Mouse (Mus musculus): ENCODE measurements around the gene Actl11. TPM values are rescaled to one million over a fixed set of nuclear protein-coding genes. Genes with fewer than 3 reads are reported as not detected.

The Actl11 gene
- total RNA-seq, 2 experiments from 2014 or later, result not detected

GRCm38 (mm10) chr9:107968531-107968930, 40.3 kb downstream of the Actl11 start:
- intact Hi-C loops (cut with DNase I), result no loop called here
- TF ChIP-seq CTCF (IDR thresholded peaks at IDR 0.05), result no peak
- Histone ChIP-seq H3K27ac (no peak overlapping the region), H3K4me3 (no peak overlapping the region)
- DNase-seq, result no peak

- Histone ChIP-seq H3K4me3 (no peak overlapping the region), H3K27ac (no peak overlapping the region)
- no peak for TF ChIP-seq CTCF (IDR thresholded peaks at IDR 0.05)
- DNase-seq, result no peak
- intact Hi-C loops (cut with DNase I), result no loop called here
Measured at GRCm38 (mm10) chr9:107970311-107970710, 42.0 kb downstream of the Actl11 start.

DNA sequence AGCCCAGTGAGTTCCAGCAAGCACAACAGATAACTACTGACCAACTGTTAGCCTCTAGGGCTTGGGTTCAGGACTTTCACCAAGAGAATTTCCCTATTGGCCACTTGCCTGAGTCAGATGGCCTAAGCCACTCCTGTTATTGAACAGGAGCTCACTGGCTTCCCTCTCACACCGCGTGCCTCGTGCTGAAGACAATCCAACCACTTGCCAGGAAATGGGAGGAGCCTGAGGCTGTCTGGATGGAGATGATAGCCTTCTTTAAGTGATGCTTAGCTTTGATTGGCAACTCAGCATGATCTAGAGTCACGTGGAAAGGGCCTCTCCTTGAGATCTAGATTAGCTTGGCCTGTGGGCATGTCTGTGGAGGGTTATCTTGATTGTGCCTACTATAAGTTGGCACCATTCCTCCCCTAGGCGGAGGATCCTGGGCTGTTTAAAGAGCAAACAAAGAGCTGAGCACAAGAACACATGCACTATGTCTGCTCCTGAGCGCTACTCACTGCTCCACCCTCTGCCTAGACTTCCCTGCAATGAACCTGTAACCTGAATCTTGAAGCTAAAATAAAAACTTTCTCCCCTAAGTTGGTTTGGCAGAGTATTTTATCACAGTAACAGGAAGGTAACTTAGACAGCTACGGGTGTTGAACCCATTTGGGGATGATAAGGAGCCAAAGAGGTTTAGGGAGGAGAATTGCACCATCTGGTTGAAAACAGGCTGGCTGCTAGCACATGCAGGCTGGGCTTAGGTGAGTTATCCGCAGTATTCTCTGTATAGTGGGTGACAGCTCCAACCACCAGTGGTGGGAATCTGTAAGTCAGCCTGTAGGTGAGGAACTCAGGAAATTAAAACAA, 43.6 kb downstream of the Actl11 start:
- intact Hi-C loops (cut with DNase I), result no loop called here
- no peak overlapping the region for H3K4me3 ChIP-seq
- no peak for DNase-seq
- TF ChIP-seq CTCF (IDR thresholded peaks at IDR 0.05), result no peak
- H3K27ac ChIP-seq, result 0 out of 2 replicates have a peak overlapping the region, but pooled peaks have one; percentile 9

- peak overlapping the region; percentile 71; the same call in 1 of the 2 replicates for H3K4me3 ChIP-seq
- intact Hi-C loops (cut with DNase I), result no loop called here
- peak overlapping the region; percentile 84 for H3K27ac ChIP-seq
- DNase-seq, result no peak
- TF ChIP-seq CTCF (IDR thresholded peaks at IDR 0.05), result no peak
Measured at GRCm38 (mm10) chr9:107974491-107975171, 46.4 kb downstream of the Actl11 start.

- DNase-seq, result no peak
- peak within 1 kb of the TSS; percentile 71 for H3K4me3 ChIP-seq
- peak within 1 kb of the TSS; percentile 84 for H3K27ac ChIP-seq
- no peak for TF ChIP-seq CTCF (IDR thresholded peaks at IDR 0.05)
- intact Hi-C loops (cut with DNase I), result no loop called here
Measured at GRCm38 (mm10) chr9:107975399-107976386, 47.4 kb downstream of the Actl11 start, which contains the start of gene Uba7. Gene Uba7 (plus strand): TSS chr9:107975505.

GRCm38 (mm10) chr9:107978815-107979214, 50.5 kb downstream of the Actl11 start:
- H3K27ac ChIP-seq, result no peak overlapping the region
- DNase-seq, result no peak
- intact Hi-C loops (cut with DNase I), result no loop called here
- H3K4me3 ChIP-seq, result no peak overlapping the region
- TF ChIP-seq CTCF (IDR thresholded peaks at IDR 0.05), result no peak

Other genes with a start within 250 kb of the Actl11 start
- not detected for gene Gnat1, start 248.8 kb upstream of the Actl11 start, total RNA-seq (2021)
- 1 to 10 TPM; 6.3 to 9.2 TPM for gene Sema3f, start 218.0 kb upstream of the Actl11 start, total RNA-seq (2021)
- 10 to 100 TPM; 46.4 to 49.6 TPM for gene Rbm5, start 157.5 kb upstream of the Actl11 start, total RNA-seq (2021)
- gene Rbm6, start 55.2 kb upstream of the Actl11 start, total RNA-seq (2021), result 10 to 100 TPM; 22.0 to 22.7 TPM
- 10 to 100 TPM in 1 of 2 experiments, 1 to 10 TPM in 1; 9.6 to 11.3 TPM for gene Mon1a, start 40.3 kb upstream of the Actl11 start, total RNA-seq (2021)
- under 1 TPM; 0.54 to 0.81 TPM for gene Mst1r, start 21.6 kb upstream of the Actl11 start, total RNA-seq (2021)
- under 1 TPM in 1 of 2 experiments, not detected in 1; 0.22 TPM for gene Camkv, start 7.2 kb downstream of the Actl11 start, total RNA-seq (2021)
- under 1 TPM; 0.25 to 0.43 TPM for gene Traip, start 21.7 kb downstream of the Actl11 start, total RNA-seq (2021)
- gene Uba7, start 47.0 kb downstream of the Actl11 start, total RNA-seq (2021), result 1 to 10 TPM; 2.3 to 3.1 TPM
- gene Gm20661, start 54.6 kb downstream of the Actl11 start, total RNA-seq (2021), result not detected
- gene Inka1, start 57.4 kb downstream of the Actl11 start, total RNA-seq (2021), result 1 to 10 TPM; 1.1 to 3.2 TPM
- under 1 TPM in 1 of 2 experiments, not detected in 1; 0.42 TPM for gene Cdhr4, start 64.0 kb downstream of the Actl11 start, total RNA-seq (2021)
- gene Gm20662, start 67.9 kb downstream of the Actl11 start, total RNA-seq (2021), result not detected
- gene Ip6k1, start 74.0 kb downstream of the Actl11 start, total RNA-seq (2021), result 10 to 100 TPM; 26.2 to 30.5 TPM
- gene Gmppb, start 120.8 kb downstream of the Actl11 start, total RNA-seq (2021), result 1 to 10 TPM; 3.3 to 6.3 TPM
- 1 to 10 TPM; 1.5 to 3.1 TPM for gene Amigo3, start 124.7 kb downstream of the Actl11 start, total RNA-seq (2021)
- gene Mst1, start 152.0 kb downstream of the Actl11 start, total RNA-seq (2021), result not detected
- 100 to 1,000 TPM; 128 to 157 TPM for gene Rnf123, start 154.9 kb downstream of the Actl11 start, total RNA-seq (2021)
- 10 to 100 TPM; 30.6 to 33.4 TPM for gene Apeh, start 166.1 kb downstream of the Actl11 start, total RNA-seq (2021)